Mouse (Mus musculus): Measurements from ENCODE around the gene Usp37.

DNA sequence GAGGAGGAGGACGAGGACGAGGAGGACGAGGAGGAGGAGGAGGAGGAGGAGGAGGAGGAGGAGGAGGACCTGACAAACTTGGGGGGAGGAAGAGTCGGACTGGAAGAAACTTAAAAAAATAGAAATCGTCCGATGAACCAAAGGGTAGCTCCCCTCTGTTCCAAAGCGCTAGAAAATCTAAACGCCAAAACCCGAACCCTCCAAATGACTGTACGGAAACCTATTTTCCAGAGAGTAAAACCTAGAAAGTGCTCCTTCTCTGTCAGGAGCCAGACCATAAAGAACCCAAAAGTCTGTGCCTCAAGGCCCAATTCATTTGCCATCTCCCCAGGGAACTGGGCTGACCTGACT lies 157.7 kb downstream of the Usp37 start:
- TF ChIP-seq CTCF (IDR thresholded peaks at IDR 0.05; ENCODE audit: low read depth) (no peak), EP300 (IDR thresholded peaks at IDR 0.05; ENCODE audit: low read depth) (no peak)
